Mouse (Mus musculus): ENCODE results near the gene Mdc1.
A peak's percentile ranks its signal among the peaks of the same experiment; 100 is the strongest.

DNA sequence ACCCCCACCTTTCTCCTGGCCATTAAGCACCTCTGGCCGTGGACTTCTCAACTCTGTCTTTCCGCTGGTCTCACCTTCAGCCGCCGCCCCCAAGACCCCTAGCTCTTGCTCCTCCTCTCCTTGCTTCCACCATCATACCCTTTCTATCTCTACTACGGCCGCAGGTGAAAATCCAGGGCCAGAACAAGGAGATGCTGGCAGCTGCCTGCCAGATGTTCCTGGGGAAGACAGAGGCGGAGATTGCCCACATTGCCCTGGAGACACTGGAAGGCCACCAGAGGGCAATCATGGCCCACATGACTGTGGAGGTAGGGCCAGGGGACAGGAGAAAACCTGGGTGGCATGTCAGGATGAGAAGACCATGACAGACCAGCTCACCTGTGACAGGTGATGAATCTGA lies 16.9 kb upstream of the Mdc1 start:
- peak; percentile 65 for TF ChIP-seq CTCF (IDR thresholded peaks at IDR 0.05)
- no peak for TF ChIP-seq EP300 (IDR thresholded peaks at IDR 0.05)

Data from lung, postnatal 0 days (tissue).